Mouse (Mus musculus): ENCODE measurements around the gene Zfp809.
"Not testable (repeated sequence)": the region's sequence is repeated elsewhere in the genome, so short reads cannot be mapped to it uniquely, and the experiment has no call there.

Zfp809 gene

GRCm38 (mm10) chr9:22225581-22226388 lies at the start of gene Zfp809:
Zfp809 (plus strand) TSS chr9:22225714.
- peak; percentile 99 for DNase-seq (ENCODE audit: low spot score)

- DNase-seq (ENCODE audit: low spot score): peak; percentile 71
These were observed 37.4 kb upstream of the Zfp809 start, which contains the start of gene Zfp872 for GRCm38 (mm10) chr9:22188025-22188611. Zfp872 (plus strand) TSS chr9:22188090.

GRCm38 (mm10) chr9:22196412-22196811 lies 29.1 kb upstream of the Zfp809 start:
- DNase-seq (ENCODE audit: low spot score): no peak

GRCm38 (mm10) chr9:22213785-22214194 lies 11.7 kb upstream of the Zfp809 start:
- DNase-seq (ENCODE audit: low spot score): no peak

GRCm38 (mm10) chr9:22214549-22214948 lies 11.0 kb upstream of the Zfp809 start:
- no peak for DNase-seq (ENCODE audit: low spot score)

GRCm38 (mm10) chr9:22216705-22217104 lies 8.8 kb upstream of the Zfp809 start:
- no peak for DNase-seq (ENCODE audit: low spot score)

GRCm38 (mm10) chr9:22217858-22218493 lies 7.5 kb upstream of the Zfp809 start:
- DNase-seq (ENCODE audit: low spot score): no peak

- no peak for DNase-seq (ENCODE audit: low spot score)
These were observed 1.4 kb upstream of the Zfp809 start for GRCm38 (mm10) chr9:22224066-22224465.

- DNase-seq (ENCODE audit: low spot score): peak; percentile 70
These were observed 694 bp upstream of the Zfp809 start for GRCm38 (mm10) chr9:22224536-22225503.

GRCm38 (mm10) chr9:22226389-22226673 lies 817 bp downstream of the Zfp809 start:
- DNase-seq (ENCODE audit: low spot score): not testable (repeated sequence)

- no peak for DNase-seq (ENCODE audit: low spot score)
These were observed 1.3 kb downstream of the Zfp809 start for GRCm38 (mm10) chr9:22226846-22227245.

- no peak for DNase-seq (ENCODE audit: low spot score)
These were observed 4.0 kb downstream of the Zfp809 start for GRCm38 (mm10) chr9:22229386-22230026.

- no peak for DNase-seq (ENCODE audit: low spot score)
These were observed 4.5 kb downstream of the Zfp809 start for GRCm38 (mm10) chr9:22230061-22230460.

GRCm38 (mm10) chr9:22230556-22230955 lies 5.0 kb downstream of the Zfp809 start:
- DNase-seq (ENCODE audit: low spot score): peak; percentile 17

- no peak for DNase-seq (ENCODE audit: low spot score)
These were observed 14.5 kb downstream of the Zfp809 start for GRCm38 (mm10) chr9:22240001-22240400.

- no peak for DNase-seq (ENCODE audit: low spot score)
These were observed 18.7 kb downstream of the Zfp809 start for GRCm38 (mm10) chr9:22244242-22244641.

- DNase-seq (ENCODE audit: low spot score): no peak
These were observed 31.1 kb downstream of the Zfp809 start for GRCm38 (mm10) chr9:22256579-22256978.

GRCm38 (mm10) chr9:22258784-22259183 lies 33.3 kb downstream of the Zfp809 start:
- no peak for DNase-seq (ENCODE audit: low spot score)

GRCm38 (mm10) chr9:22259184-22260091 lies 33.9 kb downstream of the Zfp809 start, which contains the start of gene Zfp599:
Zfp599 (minus strand) TSS chr9:22259895.
- DNase-seq (ENCODE audit: low spot score): peak; percentile 87

GRCm38 (mm10) chr9:22260092-22260422 lies 34.5 kb downstream of the Zfp809 start:
- no peak for DNase-seq (ENCODE audit: low spot score)
